Comparison of ENCODE assay signal across 9 mouse cellular contexts in genomic region chr5:135725391-135725841, GRCm38 (mm10). TPM values are rescaled to one million over a fixed set of nuclear protein-coding genes. Genes with fewer than 3 reads are reported as not detected.
DNase-seq lines count a peak whose midpoint lies in the region; ATAC-seq and TF ChIP-seq lines count a peak whose summit lies in the region.
"Had no signal": no experiment of that assay in that cellular context is flagged by ENCODE, and none has a peak within 500 bp of the region (broad histone marks: within the 10 kb centered on the region; RNA-seq: fewer than 3 reads in every experiment).

No protein-coding gene starts in this region.

- H3K4me3 ChIP-seq in embryonic facial prominence, embryonic 15.5 days (replicated peaks): peak overlapping the region; percentile 12
- H3K4me3 ChIP-seq in limb, embryonic 14.5 days (replicated peaks; ENCODE audit: low read length): peak overlapping the region; percentile 28

- peak; percentile 63 to 77 for DNase-seq in layer of hippocampus, adult 18-20 months (ENCODE audit: low spot score in 2 of 2)
- no peak for DNase-seq in layer of hippocampus, postnatal 25 days (ENCODE audit: extremely low spot score in 1 of 2, low spot score in 1 of 2)
- peak; percentile 62 for DNase-seq in heart, postnatal 4 days
- DNase-seq in limb, embryonic 14.5 days (ENCODE audit: low spot score): peak; percentile 80
- peak; percentile 63 for DNase-seq in retina, embryonic 14.5 days (ENCODE audit: low spot score)
- DNase-seq in thymus, postnatal 4 days: no peak
- DNase-seq in ovary, postnatal 10 days (ENCODE audit: low spot score): no peak

- peaks cover 13% of the 10 kb centered on the region for H3K36me3 ChIP-seq in embryonic facial prominence, embryonic 15.5 days
- peaks cover 20% of the 10 kb centered on the region for H3K36me3 ChIP-seq in limb, embryonic 14.5 days (ENCODE audit: control insufficient read depth, insufficient read depth, low read length)

- peak overlapping the region; percentile 71 for H3K27ac ChIP-seq in embryonic facial prominence, embryonic 15.5 days (replicated peaks)
- H3K27ac ChIP-seq in limb, embryonic 14.5 days (replicated peaks; ENCODE audit: low read depth, low read length): peak overlapping the region; percentile 78

- no peak for TF ChIP-seq POLR2A in limb, embryonic 14.5 days (IDR thresholded peaks at IDR 0.05; ENCODE audit: borderline replicate concordance, extremely low read depth, insufficient read depth, insufficient read length)

- 9% methylated on average over 8 of the region's 8 CpGs for WGBS in embryonic facial prominence, embryonic 15.5 days
- WGBS in limb, embryonic 14.5 days: 6% methylated on average over 8 of the region's 8 CpGs

- no peaks in the 10 kb centered on the region for H3K9me3 ChIP-seq in embryonic facial prominence, embryonic 15.5 days (replicated peaks)
- H3K9me3 ChIP-seq in limb, embryonic 14.5 days (ENCODE audit: control insufficient read depth, low read length): no peaks in the 10 kb centered on the region
- H3K9me3 ChIP-seq: G1E had no signal

- peak overlapping the region; percentile 36 for H3K4me2 ChIP-seq in embryonic facial prominence, embryonic 15.5 days (replicated peaks)
- peak overlapping the region; percentile 56 for H3K4me2 ChIP-seq in limb, embryonic 14.5 days (replicated peaks; ENCODE audit: low read depth, low read length, severe bottlenecking)

- ATAC-seq in embryonic facial prominence, embryonic 15.5 days (ENCODE audit: insufficient number of reproducible peaks, low FRiP score, low TSS enrichment, low read depth): peak; percentile 71; the same call in 1 of the 2 replicates
- peak; percentile 87 for ATAC-seq in limb, embryonic 14.5 days (ENCODE audit: low FRiP score, low read depth)

- H3K9ac ChIP-seq in embryonic facial prominence, embryonic 15.5 days: no peak overlapping the region
- H3K9ac ChIP-seq in limb, embryonic 14.5 days (ENCODE audit: low read depth, low read length, severe bottlenecking): peak overlapping the region; percentile 40

- no peaks in the 10 kb centered on the region for H3K27me3 ChIP-seq in embryonic facial prominence, embryonic 15.5 days
- H3K27me3 ChIP-seq in limb, embryonic 14.5 days (ENCODE audit: control insufficient read depth, insufficient read depth, low read length): no peaks in the 10 kb centered on the region

- peaks cover 43% of the 10 kb centered on the region for H3K4me1 ChIP-seq in embryonic facial prominence, embryonic 15.5 days
- peaks cover 50% of the 10 kb centered on the region for H3K4me1 ChIP-seq in limb, embryonic 14.5 days (ENCODE audit: control insufficient read depth, insufficient read depth, low read length)

RNA-seq across cellular contexts. Expression of gene Tmem120a, which starts 18.8 kb away (rescaled TPM):
- total RNA-seq in layer of hippocampus, adult 18-20 months (2021): 10 to 100 TPM; 16.0 to 18.1 TPM
- 10 to 100 TPM; 16.3 to 20.4 TPM for total RNA-seq in layer of hippocampus, postnatal 25 days (2021)
- 38.7 and 42.7 TPM in 2 replicates for polyA plus RNA-seq in embryonic facial prominence, embryonic 15.5 days (2015; fragmentation: Nextera tagmentation; extraction: Ambion mirVana)
- 10 to 100 TPM; 14.4 to 16.7 TPM for total RNA-seq in heart, postnatal 4 days (2021)
- polyA plus RNA-seq in limb, embryonic 14.5 days (2012; rRNA removed): 21.3 and 23.7 TPM in 2 replicates
- polyA plus RNA-seq in limb, embryonic 14.5 days (2014; fragmentation: Nextera tagmentation; extraction: Ambion mirVana): 44.3 and 48.1 TPM in 2 replicates

RNA-seq across cellular contexts. Expression of gene Styxl1, which starts 52.8 kb away (rescaled TPM):
- total RNA-seq in layer of hippocampus, adult 18-20 months (2021): not detected
- total RNA-seq in layer of hippocampus, postnatal 25 days (2021): under 1 TPM in 1 of 2 experiments, not detected in 1; 0.40 TPM
- 1.9 and 3.1 TPM in 2 replicates for polyA plus RNA-seq in embryonic facial prominence, embryonic 15.5 days (2015; fragmentation: Nextera tagmentation; extraction: Ambion mirVana)
- not detected for total RNA-seq in heart, postnatal 4 days (2021)
- polyA plus RNA-seq in limb, embryonic 14.5 days (2012; rRNA removed): 0.08 and 0.10 TPM in 2 replicates
- polyA plus RNA-seq in limb, embryonic 14.5 days (2014; fragmentation: Nextera tagmentation; extraction: Ambion mirVana): 0.15 TPM in 1 of 2 replicates, not detected in the other
- polyA plus RNA-seq: G1E had no signal

RNA-seq across cellular contexts. Expression of gene Mdh2, which starts 52.9 kb away (rescaled TPM):
- 100 to 1,000 TPM; 398 to 413 TPM for total RNA-seq in layer of hippocampus, adult 18-20 months (2021)
- total RNA-seq in layer of hippocampus, postnatal 25 days (2021): 100 to 1,000 TPM; 397 to 426 TPM
- polyA plus RNA-seq in embryonic facial prominence, embryonic 15.5 days (2015; fragmentation: Nextera tagmentation; extraction: Ambion mirVana): 475 and 482 TPM in 2 replicates
- 1,000 to 10,000 TPM; 1,387 to 1,444 TPM for total RNA-seq in heart, postnatal 4 days (2021)
- polyA plus RNA-seq in limb, embryonic 14.5 days (2012; rRNA removed): 339 and 354 TPM in 2 replicates
- polyA plus RNA-seq in limb, embryonic 14.5 days (2014; fragmentation: Nextera tagmentation; extraction: Ambion mirVana): 429 and 442 TPM in 2 replicates

RNA-seq across cellular contexts. Expression of gene Por, which starts 55.6 kb away (rescaled TPM):
- 100 to 1,000 TPM; 102 to 109 TPM for total RNA-seq in layer of hippocampus, adult 18-20 months (2021)
- 100 to 1,000 TPM in 1 of 2 experiments, 10 to 100 TPM in 1; 100.0 to 102 TPM for total RNA-seq in layer of hippocampus, postnatal 25 days (2021)
- polyA plus RNA-seq in embryonic facial prominence, embryonic 15.5 days (2015; fragmentation: Nextera tagmentation; extraction: Ambion mirVana): 87.2 and 99.7 TPM in 2 replicates
- total RNA-seq in heart, postnatal 4 days (2021): 10 to 100 TPM; 54.0 to 55.5 TPM
- 99.2 and 132 TPM in 2 replicates for polyA plus RNA-seq in limb, embryonic 14.5 days (2012; rRNA removed)
- polyA plus RNA-seq in limb, embryonic 14.5 days (2014; fragmentation: Nextera tagmentation; extraction: Ambion mirVana): 64.7 and 71.6 TPM in 2 replicates

Comparison
In these comparisons a context has a peak if more than half of its experiments do, and no peak if none do; other contexts are left out.
1. DNase-seq: peak in layer of hippocampus, adult 18-20 months (2 of 2), heart, postnatal 4 days (single experiment), limb, embryonic 14.5 days (single experiment) and retina, embryonic 14.5 days (single experiment); none in layer of hippocampus, postnatal 25 days (0 of 2), thymus, postnatal 4 days (single experiment) and ovary, postnatal 10 days (single experiment).